In the genomic region with DNA sequence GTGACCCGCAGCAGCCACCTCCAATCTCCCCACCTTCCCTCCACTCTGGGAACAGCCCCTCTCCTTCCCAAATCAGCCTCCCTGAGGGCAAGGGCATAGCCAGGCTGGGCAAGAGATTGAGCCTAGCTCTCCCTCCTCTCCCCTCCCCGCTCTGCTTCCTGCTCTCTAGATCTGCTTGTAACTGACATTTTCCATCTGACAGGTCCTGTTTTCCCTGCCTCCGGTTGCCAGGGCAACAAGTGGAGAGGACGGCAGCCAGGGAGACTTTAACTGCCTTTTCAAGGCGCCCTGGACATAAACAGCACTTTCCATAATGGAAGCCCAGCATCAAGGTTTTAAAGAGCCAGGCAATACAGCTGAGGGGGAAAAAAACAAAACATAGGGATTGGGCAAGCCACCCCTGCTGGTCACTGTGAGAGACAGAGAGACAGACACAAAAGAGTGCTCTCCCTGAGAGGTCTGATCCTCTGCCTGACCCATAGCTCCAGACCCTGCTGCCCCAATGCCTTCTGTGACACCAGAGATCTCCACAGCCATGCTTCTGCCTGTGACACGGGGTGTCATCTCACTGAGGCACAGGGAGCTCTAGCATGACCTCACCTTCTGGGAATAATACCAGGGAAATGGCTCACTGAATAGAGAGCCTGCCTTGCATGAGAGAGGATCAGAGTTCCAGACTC, we compare ENCODE assay signal across 9 mouse cellular contexts. TPM values are rescaled to one million over a fixed set of nuclear protein-coding genes. Genes with fewer than 3 reads are reported as not detected.
A peak's percentile ranks its signal among the peaks of the same experiment; 100 is the strongest.
DNase-seq lines count a peak whose midpoint lies in the region; ATAC-seq and TF ChIP-seq lines count a peak whose summit lies in the region.
"Had no signal": no experiment of that assay in that cellular context is flagged by ENCODE, and none has a peak within 500 bp of the region (broad histone marks: within the 10 kb centered on the region; RNA-seq: fewer than 3 reads in every experiment).

No protein-coding gene starts in this region.

- peaks cover 8% of the 10 kb centered on the region for H3K27me3 ChIP-seq in heart, embryonic 11.5 days (ENCODE audit: control insufficient read depth, insufficient read depth, low read length)
- H3K27me3 ChIP-seq in midbrain, postnatal 0 days (ENCODE audit: insufficient read depth, low read length), result no peaks in the 10 kb centered on the region
- peaks cover 44% of the 10 kb centered on the region for H3K27me3 ChIP-seq in liver, embryonic 12.5 days (replicated peaks)

- H3K4me2 ChIP-seq in heart, embryonic 11.5 days, result no peak overlapping the region
- H3K4me2 ChIP-seq in midbrain, postnatal 0 days (ENCODE audit: low read depth, low read length, poor library complexity, severe bottlenecking), result no peak overlapping the region
- no peak overlapping the region for H3K4me2 ChIP-seq in liver, embryonic 12.5 days

- H3K36me3 ChIP-seq in heart, embryonic 11.5 days (ENCODE audit: control insufficient read depth, insufficient read depth, low read length), result no peaks in the 10 kb centered on the region
- no peaks in the 10 kb centered on the region for H3K36me3 ChIP-seq in midbrain, postnatal 0 days (ENCODE audit: insufficient read depth, low read length)
- H3K36me3 ChIP-seq in liver, embryonic 12.5 days, result no peaks in the 10 kb centered on the region

- DNase-seq in heart, adult 11 months, result peak; percentile 96
- peak; percentile 82 for DNase-seq in embryo, embryonic 11 days
- peak; percentile 38 for DNase-seq in heart, postnatal 25 days (ENCODE audit: low spot score)
- peak; percentile 43 to 47 for DNase-seq in layer of hippocampus, adult 8-10 months (ENCODE audit: low spot score in 2 of 2)
- DNase-seq in midbrain, postnatal 0 days (ENCODE audit: low spot score), result peak; percentile 87
- DNase-seq in spleen, postnatal 4 days (ENCODE audit: low spot score in 2 of 2), result no peak

- no peaks in the 10 kb centered on the region for H3K9me3 ChIP-seq in heart, embryonic 11.5 days (replicated peaks; ENCODE audit: control insufficient read depth, low read length)
- no peaks in the 10 kb centered on the region for H3K9me3 ChIP-seq in midbrain, postnatal 0 days (ENCODE audit: low read length)
- H3K9me3 ChIP-seq in liver, embryonic 12.5 days (replicated peaks), result no peaks in the 10 kb centered on the region

- ATAC-seq in heart, embryonic 11.5 days (replicated peaks; ENCODE audit: insufficient number of reproducible peaks, low FRiP score, low TSS enrichment), result no peak
- ATAC-seq in midbrain, postnatal 0 days (ENCODE audit: low FRiP score), result peak; percentile 69
- no peak for ATAC-seq in liver, embryonic 12.5 days

- H3K9ac ChIP-seq in heart, embryonic 11.5 days (ENCODE audit: low read depth, low read length), result no peak overlapping the region
- 0 out of 2 replicates have a peak overlapping the region, but pooled peaks have one; percentile 20 for H3K9ac ChIP-seq in midbrain, postnatal 0 days (replicated peaks; ENCODE audit: low read length, poor library complexity, severe bottlenecking)
- H3K9ac ChIP-seq in liver, embryonic 12.5 days, result no peak overlapping the region

- no peak overlapping the region for H3K4me3 ChIP-seq in heart, embryonic 11.5 days (ENCODE audit: low read depth, low read length)
- no peak overlapping the region for H3K4me3 ChIP-seq in midbrain, postnatal 0 days (ENCODE audit: low read depth, low read length)
- H3K4me3 ChIP-seq in liver, embryonic 12.5 days, result no peak overlapping the region

- intact Hi-C loops in heart, postnatal 25 days (cut with DNase I), result no loop called here

- H3K27ac ChIP-seq in heart, embryonic 11.5 days (ENCODE audit: low read depth, low read length), result no peak overlapping the region
- H3K27ac ChIP-seq in midbrain, postnatal 0 days (ENCODE audit: low read depth, low read length), result peak overlapping the region; percentile 73
- no peak overlapping the region for H3K27ac ChIP-seq in liver, embryonic 12.5 days

- TF ChIP-seq CTCF in midbrain, postnatal 0 days (IDR thresholded peaks at IDR 0.05), result peak; percentile 25

- peaks cover 6% of the 10 kb centered on the region for H3K4me1 ChIP-seq in heart, embryonic 11.5 days (ENCODE audit: control insufficient read depth, insufficient read depth, low read length)
- peaks cover 16% of the 10 kb centered on the region for H3K4me1 ChIP-seq in midbrain, postnatal 0 days (ENCODE audit: insufficient read depth, low read length)
- H3K4me1 ChIP-seq in liver, embryonic 12.5 days, result no peaks in the 10 kb centered on the region

- WGBS in heart, embryonic 11.5 days (ENCODE audit: insufficient replicate concordance), result 10% methylated on average over 6 of the region's 6 CpGs
- WGBS in midbrain, postnatal 0 days, result 4% methylated on average over 6 of the region's 6 CpGs
- WGBS in liver, embryonic 12.5 days (ENCODE audit: insufficient replicate concordance), result 11% methylated on average over 6 of the region's 6 CpGs

RNA-seq across cellular contexts. Expression of gene Gm11733, which starts 57.2 kb away (rescaled TPM):
- 0.13 TPM in 1 of 2 replicates, not detected in the other for polyA plus RNA-seq in heart, embryonic 11.5 days (2014; fragmentation: Nextera tagmentation; extraction: Ambion mirVana)
- not detected for total RNA-seq in heart, postnatal 25 days (2021)
- under 1 TPM in 1 of 4 experiments, not detected in 3; 0.23 TPM for total RNA-seq in layer of hippocampus, adult 8-10 months (2022)
- 0.38 TPM in 1 of 2 replicates, not detected in the other for total RNA-seq in midbrain, postnatal 0 days (2014; rRNA removed)
- polyA plus RNA-seq in midbrain, postnatal 0 days (2015; fragmentation: Nextera tagmentation; extraction: Ambion mirVana), result 0.07 TPM in 1 of 2 replicates, not detected in the other
- not detected in 2 replicates for polyA plus RNA-seq in liver, embryonic 12.5 days (2016; fragmentation: Nextera tagmentation; extraction: Ambion mirVana)
- total RNA-seq: ES-E14 had no signal

Comparison
In these comparisons a context has a peak if more than half of its experiments do, and no peak if none do; other contexts are left out.
1. DNase-seq: peak in heart, adult 11 months (single experiment), embryo, embryonic 11 days (single experiment), heart, postnatal 25 days (single experiment), layer of hippocampus, adult 8-10 months (2 of 2) and midbrain, postnatal 0 days (single experiment); none in spleen, postnatal 4 days (0 of 2).